Mouse (Mus musculus): ENCODE results near the gene Tmtc2. TPM values are rescaled to one million over a fixed set of nuclear protein-coding genes. Genes with fewer than 3 reads are reported as not detected.

Tmtc2 gene
- total and polyA plus RNA-seq, 3 experiments, result not detected

DNA sequence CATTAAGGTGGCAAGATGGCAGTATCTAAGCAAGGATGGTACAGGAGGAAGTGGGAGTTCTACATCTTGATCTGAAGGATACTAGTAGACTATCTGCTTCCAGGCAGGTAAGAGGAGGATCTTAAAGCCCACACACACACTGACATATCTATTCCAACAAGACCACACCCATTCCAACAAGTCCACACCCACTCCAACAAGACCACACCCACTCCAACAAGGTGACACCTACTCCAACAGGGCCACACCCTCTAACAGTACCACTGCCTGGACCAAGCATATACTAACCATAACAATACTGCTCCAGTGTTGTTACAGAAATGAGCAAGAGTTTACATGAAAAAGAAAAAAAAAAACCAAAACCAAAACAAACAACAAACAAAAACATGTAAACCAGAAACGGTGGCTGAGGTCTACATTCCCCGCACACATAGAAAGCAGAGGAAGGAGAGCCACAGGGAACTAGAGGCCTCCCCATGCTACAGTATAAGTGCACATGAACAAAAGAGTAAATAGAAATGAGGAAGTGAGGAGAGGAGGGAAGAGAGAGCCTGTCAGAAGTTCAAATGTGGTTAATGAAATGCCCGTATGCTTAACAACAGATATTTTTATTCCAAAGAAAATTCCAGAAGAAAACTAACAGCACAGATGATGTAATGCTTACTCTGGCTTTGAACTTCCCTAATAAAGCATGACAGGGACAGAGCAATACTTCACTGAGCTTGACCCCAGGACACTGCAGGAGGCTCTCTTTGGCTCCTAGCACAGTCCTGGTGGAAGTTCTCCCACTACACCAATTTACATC is 66.1 kb downstream of the Tmtc2 start:
- dilution Hi-C loops (cut with MboI; ENCODE audit: extremely low pct_ligation_motif_present, extremely low pct_unique_long_range_greater_than_20kb, low sequenced_read_pairs), result no loop called here
- in situ Hi-C loops (cut with MboI; ENCODE audit: low pct_ligation_motif_present, low pct_unique_long_range_greater_than_20kb, low sequenced_read_pairs), result no loop called here
- DNase-seq (ENCODE audit: extremely low read depth), result no peak

DNA sequence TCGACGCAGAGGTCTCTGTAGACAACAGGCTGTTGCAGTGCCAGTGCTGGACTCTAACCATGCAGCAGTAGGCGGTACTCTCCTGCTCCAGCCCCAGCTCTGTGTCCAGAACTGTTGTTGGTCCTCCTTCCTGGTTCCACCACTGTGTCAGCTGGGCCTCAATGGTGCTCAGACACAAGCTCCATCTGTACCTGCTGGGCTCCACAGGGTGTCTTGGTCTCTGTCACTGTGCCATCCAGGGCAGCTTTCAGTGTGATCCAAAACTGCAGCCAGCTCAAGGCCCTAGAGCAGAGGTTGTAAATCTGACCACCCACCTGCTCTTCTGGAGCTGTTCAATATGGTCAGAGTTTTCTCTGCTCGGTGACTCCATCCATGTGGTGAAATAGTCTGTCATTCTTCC is 68.2 kb downstream of the Tmtc2 start:
- dilution Hi-C loops (cut with MboI; ENCODE audit: extremely low pct_ligation_motif_present, extremely low pct_unique_long_range_greater_than_20kb, low sequenced_read_pairs), result no loop called here
- Histone ChIP-seq H3K27ac (ENCODE audit: insufficient read depth, low read depth) (no peak overlapping the region), H3K4me3 (replicated peaks in 1 of 3; ENCODE audit: low read depth in 2 of 3, low read length in 2 of 3, poor library complexity in 1 of 3) (no peak overlapping the region), H3K27me3 (replicated peaks) (no peaks in the 10 kb centered on the region), H3K9me3 (replicated peaks; ENCODE audit: low read length) (peaks cover 69% of the 10 kb centered on the region), H3K4me2 (ENCODE audit: insufficient read depth, low read depth, poor library complexity, severe bottlenecking) (no peak overlapping the region), H3K79me2 (replicated peaks; ENCODE audit: control insufficient read depth, extremely low read depth, insufficient read depth, poor library complexity, severe bottlenecking) (no peaks in the 10 kb centered on the region), H3K36me3 (replicated peaks in 1 of 2; ENCODE audit: control insufficient read depth in 1 of 2, insufficient read depth in 1 of 2, low read length in 1 of 2) (no peaks in the 10 kb centered on the region), H3K4me1 (ENCODE audit: control insufficient read depth in 1 of 2, insufficient read depth in 2 of 2) (no peaks in the 10 kb centered on the region), H3K9ac (ENCODE audit: insufficient read depth, low read depth) (no peak overlapping the region)
- no peak for DNase-seq (ENCODE audit: extremely low read depth)
- in situ Hi-C loops (cut with MboI; ENCODE audit: low pct_ligation_motif_present, low pct_unique_long_range_greater_than_20kb, low sequenced_read_pairs), result no loop called here
- TF ChIP-seq POLR2A (IDR thresholded peaks at IDR 0.05; ENCODE audit: low read depth, low read length), result no peak
- TF ChIP-seq CTCF (conservative IDR thresholded peaks at IDR 0.05 in 1 of 2, IDR thresholded peaks at IDR 0.05 in 1 of 2; ENCODE audit: low read depth in 2 of 2, low read length in 2 of 2), result no peak
- no peak for TF ChIP-seq TCF12 (IDR thresholded peaks at IDR 0.05; ENCODE audit: low read depth, low read length)
- no peak for TF ChIP-seq MXI1 (IDR thresholded peaks at IDR 0.05; ENCODE audit: low read depth, low read length)
- no peak for TF ChIP-seq CHD1 (IDR thresholded peaks at IDR 0.05; ENCODE audit: low read depth, low read length)
- no peak for TF ChIP-seq SMC3 (IDR thresholded peaks at IDR 0.05; ENCODE audit: low read depth, low read length)
- TF ChIP-seq EP300 (IDR thresholded peaks at IDR 0.05; ENCODE audit: low read length), result no peak
- TF ChIP-seq IRF4 (IDR thresholded peaks at IDR 0.05; ENCODE audit: low read depth, low read length), result no peak
- TF ChIP-seq CHD2 (IDR thresholded peaks at IDR 0.05; ENCODE audit: low read length), result no peak
- no peak for TF ChIP-seq RCOR1 (conservative IDR thresholded peaks at IDR 0.05; ENCODE audit: low read depth, low read length)
- TF ChIP-seq KAT2A (IDR thresholded peaks at IDR 0.05; ENCODE audit: insufficient replicate concordance, low read length), result no peak
- TF ChIP-seq JUN (IDR thresholded peaks at IDR 0.05; ENCODE audit: insufficient read depth, low read depth, low read length), result no peak
- no peak for TF ChIP-seq JUND (conservative IDR thresholded peaks at IDR 0.05; ENCODE audit: low read depth, low read length)
- no peak for TF ChIP-seq USF1 (IDR thresholded peaks at IDR 0.05; ENCODE audit: low read depth, low read length)

More for the DNA sequence above, 66.1 kb downstream of the Tmtc2 start:
- Histone ChIP-seq H3K4me3 (replicated peaks in 1 of 3; ENCODE audit: low read depth in 2 of 3, low read length in 2 of 3, poor library complexity in 1 of 3) (no peak overlapping the region), H3K79me2 (replicated peaks; ENCODE audit: control insufficient read depth, extremely low read depth, insufficient read depth, poor library complexity, severe bottlenecking) (no peaks in the 10 kb centered on the region), H3K4me1 (ENCODE audit: control insufficient read depth in 1 of 2, insufficient read depth in 2 of 2) (no peaks in the 10 kb centered on the region), H3K4me2 (ENCODE audit: insufficient read depth, low read depth, poor library complexity, severe bottlenecking) (no peak overlapping the region), H3K27ac (ENCODE audit: insufficient read depth, low read depth) (no peak overlapping the region), H3K9me3 (replicated peaks; ENCODE audit: low read length) (peaks cover 66% of the 10 kb centered on the region), H3K27me3 (replicated peaks) (no peaks in the 10 kb centered on the region), H3K36me3 (replicated peaks in 1 of 2; ENCODE audit: control insufficient read depth in 1 of 2, insufficient read depth in 1 of 2, low read length in 1 of 2) (no peaks in the 10 kb centered on the region), H3K9ac (ENCODE audit: insufficient read depth, low read depth) (no peak overlapping the region)
- no peak for TF ChIP-seq MXI1 (IDR thresholded peaks at IDR 0.05; ENCODE audit: low read depth, low read length)
- TF ChIP-seq JUN (IDR thresholded peaks at IDR 0.05; ENCODE audit: insufficient read depth, low read depth, low read length), result no peak
- no peak for TF ChIP-seq GABPA (IDR thresholded peaks at IDR 0.05; ENCODE audit: insufficient replicate concordance, low read depth, low read length)
- no peak for TF ChIP-seq SIN3A (IDR thresholded peaks at IDR 0.05; ENCODE audit: low read length)
- no peak for TF ChIP-seq EP300 (IDR thresholded peaks at IDR 0.05; ENCODE audit: low read length)
- no peak for TF ChIP-seq TBP (conservative IDR thresholded peaks at IDR 0.05; ENCODE audit: low read depth, low read length)
- TF ChIP-seq BHLHE40 (IDR thresholded peaks at IDR 0.05; ENCODE audit: low read depth, low read length), result no peak
- no peak for TF ChIP-seq RCOR1 (conservative IDR thresholded peaks at IDR 0.05; ENCODE audit: low read depth, low read length)
- no peak for TF ChIP-seq CHD1 (IDR thresholded peaks at IDR 0.05; ENCODE audit: low read depth, low read length)
- no peak for TF ChIP-seq KAT2A (IDR thresholded peaks at IDR 0.05; ENCODE audit: insufficient replicate concordance, low read length)
- no peak for TF ChIP-seq MEF2A (IDR thresholded peaks at IDR 0.05; ENCODE audit: borderline replicate concordance, low read depth, low read length)
- no peak for TF ChIP-seq MAX (IDR thresholded peaks at IDR 0.05; ENCODE audit: low read length)
- TF ChIP-seq TCF12 (IDR thresholded peaks at IDR 0.05; ENCODE audit: low read depth, low read length), result no peak
- no peak for TF ChIP-seq MYC (IDR thresholded peaks at IDR 0.05; ENCODE audit: low read depth, low read length)
- TF ChIP-seq USF2 (conservative IDR thresholded peaks at IDR 0.05; ENCODE audit: low read depth, low read length), result no peak
- no peak for TF ChIP-seq SMC3 (IDR thresholded peaks at IDR 0.05; ENCODE audit: low read depth, low read length)
- TF ChIP-seq PAX5 (IDR thresholded peaks at IDR 0.05; ENCODE audit: low read length), result no peak
- no peak for TF ChIP-seq ZNF384 (IDR thresholded peaks at IDR 0.05; ENCODE audit: low read depth, low read length)
- TF ChIP-seq ELF1 (IDR thresholded peaks at IDR 0.05; ENCODE audit: low read depth, low read length), result no peak
- TF ChIP-seq HCFC1 (IDR thresholded peaks at IDR 0.05; ENCODE audit: low read depth, low read length), result no peak

All from CH12.LX (cell line).